Mouse (Mus musculus) small intestine, adult 2 months (tissue): ENCODE measurements around the gene Tpbgl. TPM values are rescaled to one million over a fixed set of nuclear protein-coding genes. Genes with fewer than 3 reads are reported as not detected.

Experiments used
- H3K27ac ChIP-seq: fragments of 200-500 bp; 2 replicates; pipeline ENCODE4 v1.5.1; 2012; ENCODE audit warnings: low read depth, low read length, control low read depth, inconsistent platforms; ENCODE audit not compliant: insufficient read depth
- H3K27me3 ChIP-seq: fragments of 200-500 bp; 2 replicates; pipeline ENCODE4 v1.6.1; 2012; ENCODE audit warnings: mild to moderate bottlenecking, moderate library complexity, low read length, inconsistent platforms; ENCODE audit not compliant: control insufficient read depth, insufficient read depth
- H3K36me3 ChIP-seq: fragments of 200-500 bp; 2 replicates; pipeline ENCODE4 v1.6.1; 2012; ENCODE audit warnings: mild to moderate bottlenecking, low read length, control low read depth, inconsistent platforms; ENCODE audit not compliant: control insufficient read depth, insufficient read depth
- H3K4me1 ChIP-seq: fragments of 200-500 bp; 2 replicates; pipeline ENCODE4 v1.6.1; 2012; ENCODE audit warnings: low read length, inconsistent platforms, mixed read lengths; ENCODE audit not compliant: control insufficient read depth, insufficient read depth, insufficient read length
- H3K4me3 ChIP-seq: fragments of 200-500 bp; 2 replicates; pipeline ENCODE4 v1.5.1; 2012; ENCODE audit warnings: low read depth, mild to moderate bottlenecking, control low read depth, inconsistent platforms, low read length, moderate library complexity
- CTCF ChIP-seq: fragments of 200-500 bp; IDR thresholded peaks from 2 replicates; pipeline ENCODE4 v1.5.1; 2012; ENCODE audit warnings: low read depth, mild to moderate bottlenecking, control low read depth, inconsistent platforms, low read length, moderate library complexity, mixed read lengths; ENCODE audit not compliant: insufficient replicate concordance, insufficient read length; ENCODE audit errors: extremely low read depth
- POLR2A ChIP-seq: fragments of 200-500 bp; IDR thresholded peaks from 2 replicates; pipeline ENCODE4 v1.6.1; 2012; ENCODE audit warnings: low read depth, mild to moderate bottlenecking, control low read depth, inconsistent platforms, low read length, moderate library complexity
- WGBS: fragments of 180-500 bp; shearing (Covaris S2); methylation state at CpG from one replicate; pipeline ENCODE4 v1.1.7; 2018; 5-methylcytosine and 5-hydroxymethylcytosine counted together
- polyA plus RNA-seq: library from polyadenylated mRNA; depleted of rRNA; stranded (reverse); fragments of >200 nt; gene quantifications from 2 replicates; pipeline ENCODE4 v1.2.3, GENCODE M21; 2012

The Tpbgl gene
- polyA plus RNA-seq, 1 experiment, result 2.7 TPM

DNA sequence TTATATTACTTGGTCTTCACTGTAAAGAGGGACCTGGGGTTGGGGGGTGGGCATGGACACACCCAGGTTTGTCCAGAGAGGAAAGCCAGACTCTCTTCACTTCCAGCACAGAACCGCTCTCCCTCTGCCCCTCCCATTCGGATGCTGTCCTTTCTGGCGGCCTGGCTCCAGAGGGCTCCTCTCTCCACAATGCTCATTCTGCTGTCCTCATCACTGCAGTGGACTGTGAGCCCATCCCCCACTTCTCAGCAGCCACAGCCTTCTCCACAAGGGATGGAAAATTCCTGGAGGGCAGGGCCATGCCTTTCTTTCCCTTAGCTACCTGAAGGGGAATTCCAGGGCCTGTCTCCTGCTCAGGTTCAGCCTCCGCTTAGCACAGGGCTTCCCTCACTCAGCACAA lies 41.9 kb upstream of the Tpbgl start:
- no peak for TF ChIP-seq POLR2A
- no peak for TF ChIP-seq CTCF
- Histone ChIP-seq H3K4me1 (peaks cover 22% of the 10 kb centered on the region), H3K36me3 (peaks cover 24% of the 10 kb centered on the region), H3K4me3 (no peak overlapping the region), H3K27me3 (no peaks in the 10 kb centered on the region), H3K27ac (no peak overlapping the region)
- 85% methylated on average over 4 of the region's 4 CpGs for WGBS

DNA sequence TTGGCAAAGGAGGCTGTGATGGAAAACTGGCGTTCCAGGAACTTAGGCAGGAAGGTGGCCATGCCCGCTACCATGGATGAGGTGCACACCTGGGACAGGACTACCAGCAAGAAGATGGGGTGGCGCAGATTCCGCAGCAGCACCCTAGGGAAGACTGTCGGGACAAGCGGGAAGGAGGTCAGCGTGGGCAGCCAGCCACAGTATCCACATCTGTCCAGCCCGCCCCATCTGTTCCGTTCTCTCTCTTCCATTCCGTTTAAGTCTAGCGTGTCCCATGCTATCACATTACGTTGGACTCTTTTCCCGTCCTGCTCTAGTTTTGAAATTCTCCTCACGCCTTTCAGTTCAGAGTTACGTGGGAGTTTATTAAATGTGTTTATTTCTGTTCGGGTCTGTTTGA lies 40.2 kb upstream of the Tpbgl start:
- Histone ChIP-seq H3K4me3 (no peak overlapping the region), H3K4me1 (peaks cover 16% of the 10 kb centered on the region), H3K27me3 (no peaks in the 10 kb centered on the region), H3K27ac (no peak overlapping the region), H3K36me3 (peaks cover 31% of the 10 kb centered on the region)
- WGBS, result 95% methylated on average over 16 of the region's 16 CpGs
- TF ChIP-seq POLR2A, result no peak
- TF ChIP-seq CTCF, result no peak

DNA sequence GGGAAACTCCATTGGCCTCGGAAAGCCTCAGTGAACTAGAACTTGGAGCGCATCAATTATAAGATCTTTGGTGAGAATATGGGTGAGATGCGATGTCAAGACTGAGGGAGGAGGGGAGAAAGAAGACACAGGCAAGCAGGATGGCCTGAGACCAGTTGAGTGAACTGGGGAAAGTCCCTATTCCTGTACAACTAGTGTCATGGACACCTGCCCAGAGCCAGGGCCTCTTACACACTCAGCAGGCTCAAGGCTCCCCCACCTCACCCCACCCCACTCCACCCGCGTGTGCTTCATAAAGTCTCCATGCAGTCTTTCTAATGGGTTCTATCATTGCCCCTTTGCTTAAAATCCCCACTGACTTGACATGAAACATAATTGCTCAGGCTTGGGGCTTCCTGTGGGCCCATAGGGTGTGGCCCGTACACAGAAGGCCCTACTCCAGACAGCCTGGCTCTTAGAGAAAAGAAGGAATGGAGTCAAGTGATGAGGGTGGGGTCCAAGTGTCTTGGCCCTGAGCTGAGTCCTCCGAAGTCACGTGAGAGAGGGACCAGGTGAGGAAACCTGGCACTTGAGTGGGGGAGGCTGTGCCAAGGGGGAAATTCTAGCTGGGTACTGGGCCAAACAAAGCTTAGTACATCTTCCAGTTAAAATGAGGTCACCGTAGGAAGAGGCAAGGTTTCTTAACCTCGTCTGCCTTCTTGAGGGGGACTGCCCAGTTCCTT lies 39.0 kb upstream of the Tpbgl start:
- Histone ChIP-seq H3K4me1 (peaks cover 13% of the 10 kb centered on the region), H3K27me3 (no peaks in the 10 kb centered on the region), H3K4me3 (no peak overlapping the region), H3K36me3 (peaks cover 32% of the 10 kb centered on the region), H3K27ac (peak overlapping the region; percentile 4; the same call in 1 of the 2 replicates)
- TF ChIP-seq POLR2A (no peak), CTCF (no peak)
- 55% methylated on average over 10 of the region's 10 CpGs for WGBS

DNA sequence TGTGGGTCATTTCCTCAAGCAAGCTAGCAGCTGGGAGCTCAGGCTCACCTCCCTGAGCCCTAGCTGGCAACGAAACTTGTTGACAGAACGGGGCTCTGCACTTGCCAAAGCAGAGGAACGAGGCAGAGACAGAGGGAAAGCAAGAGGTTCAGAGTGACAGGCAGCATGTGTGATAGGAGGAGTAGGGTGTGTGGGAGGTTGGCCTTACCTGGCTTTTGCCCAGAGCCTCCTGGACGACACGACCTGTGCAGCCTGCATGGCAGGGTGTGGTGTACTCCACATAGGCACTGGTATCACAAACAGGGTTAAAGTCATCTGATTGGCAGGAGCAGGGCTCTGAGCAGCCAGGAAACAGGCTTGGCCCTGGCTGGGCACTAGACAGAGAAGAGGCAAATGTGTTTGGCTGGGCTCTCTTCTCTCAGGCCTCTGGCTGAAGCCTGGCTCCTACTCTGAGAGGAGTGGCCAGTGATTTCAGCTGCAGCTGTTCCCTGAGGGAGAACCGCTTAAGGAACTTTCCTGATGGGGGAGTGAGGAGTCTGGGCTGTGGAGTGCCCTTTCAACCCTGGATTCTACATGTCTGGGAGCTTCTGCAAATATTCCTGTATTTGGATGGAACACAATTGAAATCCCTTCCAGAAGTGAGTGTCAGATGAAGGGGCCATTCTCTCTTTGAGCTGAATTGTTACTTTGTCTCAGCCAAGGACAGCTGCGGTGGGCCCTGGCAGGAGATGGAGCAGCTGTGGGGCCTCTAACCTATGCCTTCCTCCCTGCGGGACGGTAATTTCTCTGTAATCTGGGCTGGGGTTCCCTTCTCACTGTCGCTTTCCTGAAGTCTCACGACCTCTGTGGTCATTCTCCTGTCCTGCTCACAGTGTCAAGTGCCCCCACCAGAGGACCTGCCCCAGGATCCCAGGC lies 37.9 kb upstream of the Tpbgl start:
- TF ChIP-seq POLR2A, result no peak
- no peak for TF ChIP-seq CTCF
- Histone ChIP-seq H3K27ac (peak overlapping the region; percentile 4), H3K4me3 (no peak overlapping the region), H3K36me3 (peaks cover 25% of the 10 kb centered on the region), H3K27me3 (no peaks in the 10 kb centered on the region), H3K4me1 (peaks cover 13% of the 10 kb centered on the region)
- WGBS, result 26% methylated on average over 11 of the region's 11 CpGs

DNA sequence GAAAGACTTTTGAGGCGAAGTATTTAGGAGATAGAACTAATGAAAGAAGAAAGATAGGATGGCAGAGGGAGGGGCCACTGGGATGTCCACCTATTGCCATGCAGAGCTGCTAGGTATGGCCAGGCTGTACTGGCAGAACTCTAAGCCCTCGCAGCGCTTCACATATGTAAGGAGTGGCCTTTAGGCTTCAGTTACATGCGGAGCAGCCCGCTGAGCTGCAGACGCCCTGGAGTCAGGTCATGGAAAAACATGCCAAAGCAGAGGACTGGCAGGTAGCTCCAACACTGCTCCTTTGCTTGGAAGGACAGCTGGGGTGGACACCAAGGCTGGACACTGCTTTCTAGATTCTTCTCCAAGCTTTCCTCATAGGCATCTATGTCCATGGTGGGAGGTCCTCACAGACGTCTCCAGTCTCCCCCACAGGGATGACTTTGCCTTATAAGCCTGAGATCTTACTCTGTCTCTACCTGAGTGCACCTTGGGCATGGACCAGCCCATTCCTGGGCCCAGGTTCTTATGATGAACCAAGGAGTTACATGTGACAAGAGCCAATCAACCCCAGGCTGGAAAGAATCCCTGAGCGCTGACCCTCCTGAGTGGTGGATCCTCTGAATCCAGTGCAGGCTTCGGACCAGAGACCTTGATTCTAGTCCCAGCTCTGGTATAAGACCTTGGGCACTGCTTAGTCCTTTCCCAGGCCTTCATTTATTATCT lies 36.8 kb upstream of the Tpbgl start:
- Histone ChIP-seq H3K27me3 (no peaks in the 10 kb centered on the region), H3K27ac (no peak overlapping the region), H3K36me3 (peaks cover 21% of the 10 kb centered on the region), H3K4me1 (peaks cover 13% of the 10 kb centered on the region), H3K4me3 (no peak overlapping the region)
- TF ChIP-seq POLR2A (no peak), CTCF (no peak)
- WGBS, result 94% methylated on average over 9 of the region's 9 CpGs

DNA sequence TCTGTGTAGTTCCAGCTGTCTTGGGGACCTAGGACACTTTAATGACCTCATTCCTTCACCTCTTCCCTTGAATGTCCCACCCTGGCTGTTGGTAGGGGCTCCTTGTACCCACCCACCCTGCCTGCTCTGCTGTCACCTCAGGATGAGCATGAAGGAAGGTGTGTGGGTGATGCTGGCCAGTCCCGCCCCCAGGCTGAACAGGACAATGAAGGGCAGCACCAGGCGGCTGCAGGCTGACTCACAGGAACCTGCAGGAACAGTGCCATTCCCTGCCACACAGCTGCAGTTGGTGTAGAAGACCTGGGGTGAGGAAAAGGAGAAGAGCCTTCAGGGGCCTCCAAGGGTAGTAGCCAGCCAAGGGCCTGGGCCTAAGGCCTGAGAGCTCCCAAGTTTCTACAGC lies 35.4 kb upstream of the Tpbgl start:
- WGBS, result 78% methylated on average over 2 of the region's 2 CpGs
- H3K4me3 ChIP-seq, result no peak overlapping the region
- H3K36me3 ChIP-seq, result peaks cover 18% of the 10 kb centered on the region
- H3K27me3 ChIP-seq, result no peaks in the 10 kb centered on the region
- TF ChIP-seq CTCF, result no peak
- no peak for TF ChIP-seq POLR2A
- peaks cover 13% of the 10 kb centered on the region for H3K4me1 ChIP-seq
- no peak overlapping the region for H3K27ac ChIP-seq

- 69% methylated on average over 14 of the region's 14 CpGs for WGBS
- Histone ChIP-seq H3K27ac (no peak overlapping the region), H3K36me3 (peaks cover 14% of the 10 kb centered on the region), H3K4me3 (no peak overlapping the region), H3K27me3 (no peaks in the 10 kb centered on the region), H3K4me1 (peaks cover 13% of the 10 kb centered on the region)
- no peak for TF ChIP-seq CTCF
- no peak for TF ChIP-seq POLR2A
Measured at GRCm38 (mm10) chr7:99661571-99662230, 34.8 kb upstream of the Tpbgl start.
